Mouse (Mus musculus) olfactory bulb, adult 2 months (tissue): ENCODE results near the gene Ccdc85c. TPM values are rescaled to one million over a fixed set of nuclear protein-coding genes. Genes with fewer than 3 reads are reported as not detected.

Source experiments
- H3K27ac ChIP-seq: fragments of 200-500 bp; 2 replicates; pipeline ENCODE4 v1.5.1; 2012; ENCODE audit warnings: low read depth, low read length; ENCODE audit not compliant: insufficient read depth
- H3K4me1 ChIP-seq: fragments of 200-500 bp; 2 replicates; pipeline ENCODE4 v1.6.1; 2012; ENCODE audit warnings: low read length; ENCODE audit not compliant: control insufficient read depth, insufficient read depth
- H3K4me3 ChIP-seq: fragments of 200-500 bp; 2 replicates; pipeline ENCODE4 v1.5.1; 2012; ENCODE audit warnings: mild to moderate bottlenecking, low read depth, low read length, moderate library complexity; ENCODE audit not compliant: insufficient read depth
- CTCF ChIP-seq: fragments of 200-500 bp; IDR thresholded peaks from 2 replicates; pipeline ENCODE4 v1.5.1; 2012; ENCODE audit warnings: low read depth, mild to moderate bottlenecking, low read length, moderate library complexity; ENCODE audit not compliant: insufficient read depth
- POLR2A ChIP-seq: fragments of 200-500 bp; IDR thresholded peaks from 2 replicates; pipeline ENCODE4 v1.6.1; 2012; ENCODE audit warnings: mild to moderate bottlenecking, low read depth, low read length, moderate library complexity; ENCODE audit not compliant: insufficient read depth
- WGBS: fragments of 180-500 bp; shearing (Covaris S2); methylation state at CpG from one replicate; pipeline ENCODE4 v1.1.7; 2018; 5-methylcytosine and 5-hydroxymethylcytosine counted together
- polyA plus RNA-seq: library from polyadenylated mRNA; stranded (reverse); fragments of >200 nt; gene quantifications from 2 replicates; pipeline ENCODE4 v1.2.4, GENCODE M21; 2012; ENCODE audit warnings: low replicate concordance; ENCODE audit not compliant: missing spikeins, insufficient read depth, insufficient read length

Gene Ccdc85c
- polyA plus RNA-seq, 1 experiment: not detected

DNA sequence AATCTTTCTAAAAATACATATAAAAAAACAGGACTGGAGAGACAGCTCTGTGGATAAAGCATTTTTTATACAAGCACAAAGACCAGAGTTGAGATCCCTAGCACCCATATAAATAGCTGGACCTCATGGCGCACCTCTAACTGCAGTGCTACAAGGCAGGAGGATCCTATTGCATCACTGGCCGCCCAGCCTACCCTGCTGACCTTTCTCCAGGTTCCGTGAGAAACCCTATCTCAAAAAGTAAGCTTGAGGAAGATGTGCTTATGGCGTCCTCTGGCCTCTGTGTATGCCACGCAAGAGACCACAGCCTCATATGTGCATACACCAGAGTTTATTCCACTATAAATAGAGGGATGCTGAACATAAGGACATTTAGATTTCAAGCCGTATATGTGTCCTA, 93.5 kb downstream of the Ccdc85c start:
- H3K27ac ChIP-seq: no peak overlapping the region
- no peak overlapping the region for H3K4me3 ChIP-seq
- 92% methylated on average over 6 of the region's 6 CpGs for WGBS
- H3K4me1 ChIP-seq: no peaks in the 10 kb centered on the region
- no peak for TF ChIP-seq CTCF
- no peak for TF ChIP-seq POLR2A

- no peaks in the 10 kb centered on the region for H3K4me1 ChIP-seq
- peak within 1 kb of the TSS; percentile 27 for H3K27ac ChIP-seq
- TF ChIP-seq CTCF (no peak), POLR2A (peak; percentile 78)
- peak within 1 kb of the TSS; percentile 87 for H3K4me3 ChIP-seq
- WGBS: under 1% methylated on average over 82 of the region's 82 CpGs
Observed at GRCm38 (mm10) chr12:108179321-108180266, 95.6 kb downstream of the Ccdc85c start, which contains the start of gene Ccnk. Ccnk (plus strand) TSS chr12:108179579.

DNA sequence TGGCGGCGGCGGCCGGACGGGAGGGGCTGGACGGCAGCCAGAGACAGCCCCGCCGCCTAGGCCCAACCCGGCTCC, 96.1 kb downstream of the Ccdc85c start, which contains the start of gene Setd3:
Gene Setd3, minus strand, starts transcription at position 69 of the 75 bp plus-strand sequence.
- WGBS: 3% methylated on average over 7 of the region's 9 CpGs
- peak within 1 kb of the TSS; percentile 87 for H3K4me3 ChIP-seq
- TF ChIP-seq CTCF (no peak), POLR2A (0 out of 2 replicates have a peak, but pooled peaks have one; percentile 39)
- no peaks in the 10 kb centered on the region for H3K4me1 ChIP-seq
- peak within 1 kb of the TSS; percentile 27 for H3K27ac ChIP-seq

GRCm38 (mm10) chr12:108178331-108179245, 96.6 kb downstream of the Ccdc85c start:
- Histone ChIP-seq H3K4me3 (peak overlapping the region; percentile 87), H3K27ac (peak overlapping the region; percentile 27), H3K4me1 (no peaks in the 10 kb centered on the region)
- WGBS: under 1% methylated on average over 102 of the region's 103 CpGs
- no peak for TF ChIP-seq CTCF
- no peak for TF ChIP-seq POLR2A

- 54% methylated on average over 3 of the region's 3 CpGs for WGBS
- Histone ChIP-seq H3K27ac (no peak overlapping the region), H3K4me1 (no peaks in the 10 kb centered on the region), H3K4me3 (no peak overlapping the region)
- TF ChIP-seq CTCF: no peak
- TF ChIP-seq POLR2A: no peak
Observed at GRCm38 (mm10) chr12:108176366-108176765, 98.9 kb downstream of the Ccdc85c start.

DNA sequence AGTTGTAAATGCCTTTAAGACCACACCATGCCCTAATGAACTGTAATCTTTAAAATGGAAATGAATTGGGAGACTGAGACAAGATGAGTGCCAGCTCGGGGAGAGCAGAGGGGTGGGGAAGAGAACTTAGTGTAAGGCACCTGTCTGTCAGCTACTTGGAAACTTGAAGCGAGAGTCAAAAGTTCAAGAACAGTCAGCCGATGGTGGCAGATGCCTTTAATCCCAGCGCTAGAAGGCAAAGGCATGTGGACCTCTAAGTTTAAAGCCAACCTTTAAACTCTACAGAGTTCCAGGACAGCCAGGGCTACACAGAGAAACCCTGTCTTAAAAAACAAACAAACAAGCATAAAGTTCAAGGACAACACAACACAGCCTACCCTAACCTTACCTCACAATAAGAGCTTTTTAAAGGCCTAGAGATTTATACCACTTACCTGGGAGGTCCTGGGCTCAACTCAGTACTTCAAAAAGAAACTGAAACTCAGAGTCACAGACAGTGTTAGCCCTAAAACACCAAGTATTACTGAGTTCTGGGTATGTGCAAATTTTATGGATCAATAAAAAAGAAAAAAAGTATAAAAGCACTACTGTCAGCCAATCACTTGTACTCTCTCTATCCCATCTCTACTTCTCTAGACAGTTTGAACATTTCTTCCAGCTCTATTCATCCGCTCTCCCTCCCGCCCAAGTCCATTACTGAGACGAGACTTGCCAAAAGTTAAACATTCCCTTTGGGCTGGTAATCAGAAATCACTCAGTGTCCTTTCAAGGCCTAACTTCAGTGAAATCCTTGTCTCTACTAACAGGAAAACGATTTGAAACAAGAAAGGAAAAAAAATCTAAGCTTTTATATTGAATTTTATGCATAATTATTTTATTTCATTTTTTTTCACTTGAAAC, 100.4 kb downstream of the Ccdc85c start:
- 66% methylated on average over 8 of the region's 8 CpGs for WGBS
- no peaks in the 10 kb centered on the region for H3K4me1 ChIP-seq
- no peak overlapping the region for H3K4me3 ChIP-seq
- no peak overlapping the region for H3K27ac ChIP-seq
- TF ChIP-seq CTCF (no peak), POLR2A (no peak)

GRCm38 (mm10) chr12:108172639-108173038, 102.6 kb downstream of the Ccdc85c start:
- TF ChIP-seq CTCF (no peak), POLR2A (no peak)
- no peaks in the 10 kb centered on the region; the same call in 1 of the 2 replicates for H3K4me1 ChIP-seq
- H3K27ac ChIP-seq: no peak overlapping the region
- no peak overlapping the region for H3K4me3 ChIP-seq
- WGBS: 67% methylated on average over 4 of the region's 4 CpGs

DNA sequence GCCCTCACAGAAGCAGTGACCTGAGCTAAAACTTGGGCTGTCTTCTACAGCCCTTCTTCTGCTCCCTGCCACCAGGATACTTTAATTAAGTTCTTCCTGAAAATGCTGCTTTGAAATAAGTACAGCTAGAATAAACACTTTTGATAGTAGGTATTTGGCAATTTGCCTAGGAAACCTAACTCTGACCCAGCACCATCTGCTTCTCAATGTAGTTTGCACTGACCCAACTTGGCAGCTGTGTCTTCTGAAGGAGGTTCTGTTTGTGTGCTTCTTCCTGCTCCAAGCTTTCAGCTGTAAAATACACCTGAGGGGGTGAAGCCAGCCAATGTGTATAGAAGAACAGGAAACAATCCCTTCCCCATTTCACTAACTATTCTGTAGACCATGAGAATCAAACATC, 103.9 kb downstream of the Ccdc85c start:
- Histone ChIP-seq H3K4me1 (no peaks in the 10 kb centered on the region; the same call in 1 of the 2 replicates), H3K27ac (no peak overlapping the region), H3K4me3 (no peak overlapping the region)
- TF ChIP-seq POLR2A: no peak
- TF ChIP-seq CTCF: no peak

DNA sequence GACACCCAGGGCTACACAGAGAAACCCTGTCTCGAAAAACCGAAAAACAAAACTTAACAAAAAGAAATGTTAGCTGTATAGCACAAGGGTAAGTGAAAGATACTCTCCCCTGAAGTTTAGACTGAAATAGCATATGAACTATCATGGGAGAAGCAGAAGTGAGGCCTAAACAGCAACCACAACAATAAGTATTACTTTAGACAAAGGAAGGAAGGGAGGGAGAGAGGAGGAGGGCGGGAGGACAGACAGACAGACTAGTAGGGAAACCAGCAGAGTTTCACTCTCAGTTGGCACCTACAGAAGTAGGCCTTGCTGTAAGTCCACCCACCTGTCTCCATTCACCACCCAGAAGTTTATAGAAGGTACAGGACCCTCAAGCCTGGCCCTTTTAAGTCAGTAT, 104.8 kb downstream of the Ccdc85c start:
- no peaks in the 10 kb centered on the region; the same call in 1 of the 2 replicates for H3K4me1 ChIP-seq
- H3K27ac ChIP-seq: no peak overlapping the region
- no peak overlapping the region for H3K4me3 ChIP-seq
- 92% methylated on average over 3 of the region's 3 CpGs for WGBS
- TF ChIP-seq POLR2A (no peak), CTCF (no peak)
